8 mouse cellular contexts compared by ENCODE assay signal in the genomic region with DNA sequence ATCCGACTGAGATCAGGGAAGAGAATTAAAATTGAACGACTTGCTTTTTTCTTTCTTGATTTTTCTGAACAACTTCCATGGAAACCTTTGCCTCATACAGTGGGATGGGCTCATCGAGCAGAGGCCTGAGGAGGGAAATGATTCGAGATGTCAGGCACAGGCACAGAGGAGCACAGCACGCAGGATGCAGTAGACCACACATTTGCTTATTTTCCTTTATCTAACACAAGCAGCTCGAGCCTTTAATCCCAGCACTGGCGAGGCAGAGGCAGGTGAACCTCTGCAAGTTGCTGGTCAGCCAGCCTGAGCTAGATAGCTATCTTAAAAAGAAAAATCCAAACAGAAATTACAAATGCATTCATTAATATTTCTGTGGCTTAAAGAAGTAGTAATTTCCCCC. TPM values are rescaled to one million over a fixed set of nuclear protein-coding genes. Genes with fewer than 3 reads are reported as not detected.
DNase-seq lines count a peak whose midpoint lies in the region; ATAC-seq and TF ChIP-seq lines count a peak whose summit lies in the region.

No protein-coding gene starts in this region.

- H3K4me1 ChIP-seq in lung, embryonic 15.5 days = peaks cover 18% of the 10 kb centered on the region; the same call in 1 of the 2 replicates
- peaks cover 22% of the 10 kb centered on the region for H3K4me1 ChIP-seq in hindbrain, embryonic 15.5 days (replicated peaks)
- 0 out of 2 replicates have a peak, but pooled peaks cover 4% of the 10 kb centered on the region for H3K4me1 ChIP-seq in midbrain, postnatal 0 days (ENCODE audit: insufficient read depth, low read length)

- ATAC-seq in CD4-positive, CD25-positive, alpha-beta regulatory T cell, adult 4 months = no peak
- no peak for ATAC-seq in lung, embryonic 15.5 days (ENCODE audit: borderline replicate concordance, extremely low read depth, low FRiP score, low TSS enrichment)
- no peak for ATAC-seq in hindbrain, embryonic 15.5 days (ENCODE audit: low FRiP score, low read depth)
- ATAC-seq in midbrain, postnatal 0 days (ENCODE audit: low FRiP score) = no peak

- no peaks in the 10 kb centered on the region for H3K27me3 ChIP-seq in lung, embryonic 15.5 days
- H3K27me3 ChIP-seq in hindbrain, embryonic 15.5 days = no peaks in the 10 kb centered on the region
- H3K27me3 ChIP-seq in midbrain, postnatal 0 days (ENCODE audit: insufficient read depth, low read length) = no peaks in the 10 kb centered on the region

- H3K36me3 ChIP-seq in lung, embryonic 15.5 days = peaks cover 9% of the 10 kb centered on the region; the same call in 1 of the 2 replicates
- H3K36me3 ChIP-seq in hindbrain, embryonic 15.5 days = peaks cover 23% of the 10 kb centered on the region
- peaks cover 22% of the 10 kb centered on the region for H3K36me3 ChIP-seq in midbrain, postnatal 0 days (ENCODE audit: insufficient read depth, low read length)

- DNase-seq in CD4-positive, CD25-positive, alpha-beta regulatory T cell, adult 2 months (ENCODE audit: low read depth, low spot score) = peak; percentile 20
- no peak for DNase-seq in lung, postnatal 10 days
- no peak for DNase-seq in midbrain, postnatal 0 days (ENCODE audit: low spot score)
- DNase-seq in adrenal gland, adult 8-10 months = no peak
- no peak for DNase-seq in right cerebral cortex, postnatal 25 days

- no peaks in the 10 kb centered on the region for H3K9me3 ChIP-seq in lung, embryonic 15.5 days
- no peaks in the 10 kb centered on the region for H3K9me3 ChIP-seq in hindbrain, embryonic 15.5 days
- no peaks in the 10 kb centered on the region for H3K9me3 ChIP-seq in midbrain, postnatal 0 days (ENCODE audit: low read length)

- H3K4me2 ChIP-seq in lung, embryonic 15.5 days = peak overlapping the region; percentile 83; the same call in 1 of the 2 replicates
- H3K4me2 ChIP-seq in hindbrain, embryonic 15.5 days = peak overlapping the region; percentile 93
- H3K4me2 ChIP-seq in midbrain, postnatal 0 days (ENCODE audit: low read depth, low read length, poor library complexity, severe bottlenecking) = peak overlapping the region; percentile 89

- TF ChIP-seq CTCF in midbrain, postnatal 0 days (IDR thresholded peaks at IDR 0.05) = no peak

- H3K4me3 ChIP-seq in lung, embryonic 15.5 days = no peak overlapping the region
- H3K4me3 ChIP-seq in hindbrain, embryonic 15.5 days = no peak overlapping the region
- peak overlapping the region; percentile 94; the same call in 1 of the 2 replicates for H3K4me3 ChIP-seq in midbrain, postnatal 0 days (ENCODE audit: low read depth, low read length)

- no peak overlapping the region for H3K27ac ChIP-seq in lung, embryonic 15.5 days
- H3K27ac ChIP-seq in hindbrain, embryonic 15.5 days (replicated peaks) = no peak overlapping the region
- H3K27ac ChIP-seq in midbrain, postnatal 0 days (ENCODE audit: low read depth, low read length) = no peak overlapping the region

- WGBS in lung, embryonic 15.5 days = 35% methylated on average over 7 of the region's 7 CpGs
- WGBS in hindbrain, embryonic 15.5 days = 46% methylated on average over 7 of the region's 7 CpGs
- 28% methylated on average over 7 of the region's 7 CpGs for WGBS in midbrain, postnatal 0 days

- H3K9ac ChIP-seq in lung, embryonic 15.5 days = 0 out of 2 replicates have a peak overlapping the region, but pooled peaks have one; percentile 6
- H3K9ac ChIP-seq in hindbrain, embryonic 15.5 days = 0 out of 2 replicates have a peak overlapping the region, but pooled peaks have one; percentile 59
- no peak overlapping the region for H3K9ac ChIP-seq in midbrain, postnatal 0 days (replicated peaks; ENCODE audit: low read length, poor library complexity, severe bottlenecking)

RNA-seq across cellular contexts. Expression of a gene that starts 1.2 kb away (rescaled TPM):
- 10 to 100 TPM; 13.4 to 31.8 TPM for polyA plus RNA-seq in CD4-positive, CD25-positive, alpha-beta regulatory T cell, adult 4 months (2017; shearing (Covaris generic))
- polyA plus RNA-seq in lung, embryonic 15.5 days (2015; fragmentation: Nextera tagmentation; extraction: Ambion mirVana) = 25.4 and 26.2 TPM in 2 replicates
- 19.7 and 21.1 TPM in 2 replicates for polyA plus RNA-seq in hindbrain, embryonic 15.5 days (2015; fragmentation: Nextera tagmentation; extraction: Ambion mirVana)
- total RNA-seq in midbrain, postnatal 0 days (2014; rRNA removed) = 18.3 and 28.8 TPM in 2 replicates
- polyA plus RNA-seq in midbrain, postnatal 0 days (2015; fragmentation: Nextera tagmentation; extraction: Ambion mirVana) = 14.0 and 15.5 TPM in 2 replicates
- 10 to 100 TPM in 1 of 4 experiments, 1 to 10 TPM in 3; 4.0 to 13.1 (median 7.2) TPM for total RNA-seq in adrenal gland, adult 8-10 months (2022)

RNA-seq across cellular contexts. Expression of a gene that starts 39.0 kb away (rescaled TPM):
- polyA plus RNA-seq in CD4-positive, CD25-positive, alpha-beta regulatory T cell, adult 4 months (2017; shearing (Covaris generic)) = 10 to 100 TPM; 65.7 to 82.1 TPM
- polyA plus RNA-seq in lung, embryonic 15.5 days (2015; fragmentation: Nextera tagmentation; extraction: Ambion mirVana) = 71.4 and 74.6 TPM in 2 replicates
- polyA plus RNA-seq in hindbrain, embryonic 15.5 days (2015; fragmentation: Nextera tagmentation; extraction: Ambion mirVana) = 92.8 and 93.4 TPM in 2 replicates
- 42.9 and 68.7 TPM in 2 replicates for total RNA-seq in midbrain, postnatal 0 days (2014; rRNA removed)
- polyA plus RNA-seq in midbrain, postnatal 0 days (2015; fragmentation: Nextera tagmentation; extraction: Ambion mirVana) = 93.0 and 100 TPM in 2 replicates
- total RNA-seq in adrenal gland, adult 8-10 months (2022) = 10 to 100 TPM; 49.9 to 75.8 (median 63.0) TPM

RNA-seq across cellular contexts. Expression of a gene that starts 39.3 kb away (rescaled TPM):
- polyA plus RNA-seq in CD4-positive, CD25-positive, alpha-beta regulatory T cell, adult 4 months (2017; shearing (Covaris generic)) = 1 to 10 TPM; 2.1 to 2.4 TPM
- polyA plus RNA-seq in lung, embryonic 15.5 days (2015; fragmentation: Nextera tagmentation; extraction: Ambion mirVana) = 19.5 and 20.3 TPM in 2 replicates
- 57.8 and 60.2 TPM in 2 replicates for polyA plus RNA-seq in hindbrain, embryonic 15.5 days (2015; fragmentation: Nextera tagmentation; extraction: Ambion mirVana)
- 78.7 and 84.7 TPM in 2 replicates for total RNA-seq in midbrain, postnatal 0 days (2014; rRNA removed)
- polyA plus RNA-seq in midbrain, postnatal 0 days (2015; fragmentation: Nextera tagmentation; extraction: Ambion mirVana) = 34.0 and 34.7 TPM in 2 replicates
- total RNA-seq in adrenal gland, adult 8-10 months (2022) = 10 to 100 TPM; 43.3 to 68.5 (median 55.7) TPM

RNA-seq across cellular contexts. Expression of a gene that starts 42.5 kb away (rescaled TPM):
- polyA plus RNA-seq in CD4-positive, CD25-positive, alpha-beta regulatory T cell, adult 4 months (2017; shearing (Covaris generic)) = 100 to 1,000 TPM; 153 to 230 TPM
- 108 and 110 TPM in 2 replicates for polyA plus RNA-seq in lung, embryonic 15.5 days (2015; fragmentation: Nextera tagmentation; extraction: Ambion mirVana)
- 110 and 114 TPM in 2 replicates for polyA plus RNA-seq in hindbrain, embryonic 15.5 days (2015; fragmentation: Nextera tagmentation; extraction: Ambion mirVana)
- 256 and 257 TPM in 2 replicates for total RNA-seq in midbrain, postnatal 0 days (2014; rRNA removed)
- polyA plus RNA-seq in midbrain, postnatal 0 days (2015; fragmentation: Nextera tagmentation; extraction: Ambion mirVana) = 82.3 and 98.4 TPM in 2 replicates
- total RNA-seq in adrenal gland, adult 8-10 months (2022) = 100 to 1,000 TPM; 235 to 405 (median 309) TPM

RNA-seq across cellular contexts. Expression of a gene that starts 43.0 kb away (rescaled TPM):
- polyA plus RNA-seq in CD4-positive, CD25-positive, alpha-beta regulatory T cell, adult 4 months (2017; shearing (Covaris generic)) = 10 to 100 TPM; 60.1 to 96.6 TPM
- 111 and 118 TPM in 2 replicates for polyA plus RNA-seq in lung, embryonic 15.5 days (2015; fragmentation: Nextera tagmentation; extraction: Ambion mirVana)
- 56.7 and 59.1 TPM in 2 replicates for polyA plus RNA-seq in hindbrain, embryonic 15.5 days (2015; fragmentation: Nextera tagmentation; extraction: Ambion mirVana)
- total RNA-seq in midbrain, postnatal 0 days (2014; rRNA removed) = 33.8 and 40.5 TPM in 2 replicates
- 38.2 and 45.2 TPM in 2 replicates for polyA plus RNA-seq in midbrain, postnatal 0 days (2015; fragmentation: Nextera tagmentation; extraction: Ambion mirVana)
- total RNA-seq in adrenal gland, adult 8-10 months (2022) = 100 to 1,000 TPM; 112 to 153 (median 129) TPM
